Mouse (Mus musculus) small intestine, adult 10 weeks (tissue): ENCODE results near the gene Slc39a7. TPM values are rescaled to one million over a fixed set of nuclear protein-coding genes. Genes with fewer than 3 reads are reported as not detected.

Source experiments
- polyA plus RNA-seq: library from polyadenylated mRNA; stranded (reverse); fragments of 350-450 nt; fragmentation: Illumina TruSeq; extraction: RNeasy Lipid Tissue Mini Kit (QIAGEN cat#74804); gene quantifications from one replicate; pipeline ENCODE4 v1.2.3, GENCODE M21; 2014; ENCODE audit warnings: low replicate concordance

The Slc39a7 gene
- 0.48 TPM for polyA plus RNA-seq

DNA sequence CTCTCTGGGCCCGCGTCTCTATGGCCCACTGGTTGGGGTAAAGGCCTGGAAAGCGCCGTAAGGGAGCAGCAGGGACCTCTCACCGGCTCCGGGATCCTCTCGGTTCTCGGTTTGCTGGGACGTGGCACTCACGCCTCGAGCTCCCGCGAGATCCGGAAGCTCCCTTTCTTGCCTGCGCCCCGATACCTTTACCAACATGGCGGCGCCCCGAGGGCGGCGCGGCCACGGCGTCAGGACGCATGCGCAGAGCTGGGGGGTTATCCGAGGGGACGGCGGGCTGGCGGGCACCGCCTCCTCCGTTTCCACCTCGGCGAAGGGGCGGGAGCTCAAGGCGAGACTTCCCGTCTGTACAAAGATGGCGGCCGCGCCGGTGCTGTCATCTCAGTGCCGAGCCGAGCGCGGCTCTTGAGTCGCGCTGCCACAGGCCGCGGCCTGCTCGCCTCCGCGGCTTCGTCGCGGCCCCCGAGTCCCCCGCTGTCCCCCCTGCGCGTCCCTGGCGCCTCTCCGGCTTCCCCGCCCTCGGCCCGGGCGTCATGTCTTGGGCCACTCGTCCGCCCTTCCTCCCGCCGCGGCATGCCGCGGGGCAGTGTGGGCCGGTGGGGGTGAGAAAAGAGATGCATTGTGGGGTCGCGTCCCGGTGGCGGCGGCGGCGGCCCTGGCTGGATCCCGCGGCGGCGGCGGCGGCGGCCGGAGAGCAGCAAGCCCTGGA lies at the start of gene Slc39a7, which contains the start of gene Rxrb:
Gene Slc39a7, minus strand, starts transcription at position 218 of the 709 bp plus-strand sequence.
Gene Rxrb, plus strand, starts transcription at position 348 of the 709 bp plus-strand sequence.

GRCm38 (mm10) chr17:34038878-34039561 lies 7.5 kb upstream of the Slc39a7 start, which contains the start of gene Col11a2:
Gene Col11a2, plus strand, starts transcription at chr17:34039437.

DNA sequence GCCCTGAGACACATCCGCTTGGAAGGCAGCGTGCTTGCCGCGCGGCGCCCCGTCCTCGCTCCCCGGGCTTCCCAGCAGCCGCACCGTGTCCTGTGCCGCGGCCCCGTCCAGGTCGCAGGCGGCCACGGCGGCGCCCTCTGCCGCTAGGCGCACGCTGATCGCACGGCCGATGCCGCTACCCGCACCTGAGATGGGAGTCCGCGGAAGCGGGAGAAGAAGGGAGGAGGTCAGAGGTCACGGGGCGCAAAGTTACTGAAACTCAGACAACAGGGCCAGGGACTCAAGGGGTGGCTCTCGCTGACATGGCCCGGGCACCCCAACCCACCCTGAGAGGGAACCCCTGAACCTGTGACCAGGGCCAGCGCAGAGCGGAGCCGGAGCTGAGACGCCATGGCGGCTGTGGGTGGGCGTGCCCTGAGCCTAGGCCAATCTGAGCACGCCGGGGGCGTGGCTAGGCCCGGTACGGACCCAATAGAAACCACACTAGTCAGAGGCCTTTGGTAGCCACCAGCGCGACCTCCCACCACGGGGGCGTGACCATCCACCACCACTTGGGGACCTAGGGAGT lies 3.7 kb downstream of the Slc39a7 start, which contains the start of gene H2-Ke6:
Gene H2-Ke6, minus strand, starts transcription at position 405 of the 568 bp plus-strand sequence.

DNA sequence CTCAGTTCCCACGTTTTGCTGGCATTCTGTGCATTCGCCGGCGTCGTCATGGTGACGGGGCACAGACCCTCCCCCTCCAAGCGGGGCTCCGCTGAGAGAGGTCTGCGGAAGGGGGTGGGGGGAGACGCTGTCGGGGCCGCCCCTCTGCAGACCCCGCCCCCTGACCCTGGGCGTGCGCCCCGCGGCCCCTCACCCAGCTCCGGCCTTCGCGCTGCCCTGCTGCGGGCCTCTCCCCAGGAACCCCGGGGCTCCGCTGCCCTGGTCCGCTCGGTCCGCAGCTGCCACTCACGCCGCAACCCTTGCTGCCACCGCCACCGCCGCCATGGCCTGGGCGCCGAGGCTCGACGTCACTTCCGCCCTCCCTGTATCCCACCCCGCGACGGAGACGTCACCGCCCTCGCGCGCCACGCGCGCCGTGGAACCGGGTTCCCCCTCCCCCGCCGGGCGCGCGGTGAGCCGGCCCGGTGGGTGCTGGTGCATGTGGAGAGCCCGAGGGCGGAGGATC lies 7.1 kb downstream of the Slc39a7 start, which contains the start of gene Ring1:
Gene Ring1, minus strand, starts transcription at position 364 of the 505 bp plus-strand sequence.

DNA sequence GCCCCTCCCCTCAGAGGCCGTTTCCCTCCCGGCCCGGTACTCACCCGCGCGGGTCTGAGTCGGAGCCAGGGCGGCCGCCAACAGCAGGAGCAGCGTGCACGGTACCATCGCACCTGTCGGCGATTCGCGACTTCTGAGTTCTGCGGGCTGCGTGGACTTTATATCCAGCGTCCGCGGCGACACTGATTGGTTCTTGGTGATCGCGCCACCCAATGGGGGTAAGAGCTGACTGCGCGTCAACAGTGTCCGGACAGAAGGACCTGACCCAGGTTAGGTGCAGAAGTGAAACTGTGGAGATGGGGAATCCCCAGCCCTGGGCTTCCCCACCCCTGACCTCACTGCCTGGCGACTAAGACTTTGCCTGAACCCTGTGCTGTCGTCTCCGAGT lies 31.3 kb downstream of the Slc39a7 start, which contains the start of gene H2-K1:
Gene H2-K1, minus strand, starts transcription at position 198 of the 388 bp plus-strand sequence.

Other genes with a start within 250 kb of the Slc39a7 start
- 0.67 TPM for gene Angptl4, start 249.9 kb downstream of the Slc39a7 start, polyA plus RNA-seq
- gene Kank3, start 221.2 kb downstream of the Slc39a7 start, polyA plus RNA-seq = 3.9 TPM
- gene Rps28, start 207.1 kb downstream of the Slc39a7 start, polyA plus RNA-seq = 30.6 TPM
- gene Ndufa7, start 207.1 kb downstream of the Slc39a7 start, polyA plus RNA-seq = 20.8 TPM
- 0.85 TPM for gene Cd320, start 188.6 kb downstream of the Slc39a7 start, polyA plus RNA-seq
- not detected for gene Gm7029, start 157.8 kb downstream of the Slc39a7 start, polyA plus RNA-seq
- gene Kifc1, start 141.0 kb downstream of the Slc39a7 start, polyA plus RNA-seq = 2.4 TPM
- not detected for gene Platr17, start 126.5 kb downstream of the Slc39a7 start, polyA plus RNA-seq
- 2.6 TPM for gene Daxx, start 122.3 kb downstream of the Slc39a7 start, polyA plus RNA-seq
- 57.9 TPM for gene Tapbp, start 115.8 kb downstream of the Slc39a7 start, polyA plus RNA-seq
- gene Zbtb22, start 115.8 kb downstream of the Slc39a7 start, polyA plus RNA-seq = 0.78 TPM
- gene Rgl2, start 102.1 kb downstream of the Slc39a7 start, polyA plus RNA-seq = 2.2 TPM
- 6.7 TPM for gene Pfdn6, start 91.3 kb downstream of the Slc39a7 start, polyA plus RNA-seq
- 0.26 TPM for gene Wdr46, start 91.0 kb downstream of the Slc39a7 start, polyA plus RNA-seq
- not detected for gene B3galt4, start 80.2 kb downstream of the Slc39a7 start, polyA plus RNA-seq
- 2.0 TPM for gene Vps52, start 75.9 kb downstream of the Slc39a7 start, polyA plus RNA-seq
- 6.8 TPM for gene Rps18, start 75.7 kb downstream of the Slc39a7 start, polyA plus RNA-seq
- 431 TPM for gene H2-K1, start 31.3 kb downstream of the Slc39a7 start, polyA plus RNA-seq
- 0.74 TPM for gene Ring1, start 7.0 kb downstream of the Slc39a7 start, polyA plus RNA-seq
- not detected for gene H2-Ke6, start 3.6 kb downstream of the Slc39a7 start, polyA plus RNA-seq
- 0.22 TPM for gene Rxrb, start 130 bp upstream of the Slc39a7 start, polyA plus RNA-seq
- gene Col11a2, start 7.8 kb upstream of the Slc39a7 start, polyA plus RNA-seq = not detected
- gene H2-Oa, start 60.7 kb upstream of the Slc39a7 start, polyA plus RNA-seq = not detected
- 1.6 TPM for gene H2-DMa, start 87.9 kb upstream of the Slc39a7 start, polyA plus RNA-seq
- 197 TPM for gene Brd2, start 91.0 kb upstream of the Slc39a7 start, polyA plus RNA-seq
- gene H2-DMb2, start 111.6 kb upstream of the Slc39a7 start, polyA plus RNA-seq = 1.5 TPM
- gene H2-DMb1, start 121.4 kb upstream of the Slc39a7 start, polyA plus RNA-seq = 12.1 TPM
- 5.6 TPM for gene Tap1, start 155.9 kb upstream of the Slc39a7 start, polyA plus RNA-seq
- 5.8 TPM for gene Psmb9, start 156.1 kb upstream of the Slc39a7 start, polyA plus RNA-seq
- 7.2 TPM for gene Psmb8, start 166.0 kb upstream of the Slc39a7 start, polyA plus RNA-seq
- not detected for gene Tap2, start 171.8 kb upstream of the Slc39a7 start, polyA plus RNA-seq
- gene H2-Ob, start 207.2 kb upstream of the Slc39a7 start, polyA plus RNA-seq = 13.2 TPM
- gene H2-Ab1, start 226.0 kb upstream of the Slc39a7 start, polyA plus RNA-seq = 39.7 TPM